Mouse (Mus musculus): Measurements from ENCODE around the gene Micu1.

Gene Micu1

DNA sequence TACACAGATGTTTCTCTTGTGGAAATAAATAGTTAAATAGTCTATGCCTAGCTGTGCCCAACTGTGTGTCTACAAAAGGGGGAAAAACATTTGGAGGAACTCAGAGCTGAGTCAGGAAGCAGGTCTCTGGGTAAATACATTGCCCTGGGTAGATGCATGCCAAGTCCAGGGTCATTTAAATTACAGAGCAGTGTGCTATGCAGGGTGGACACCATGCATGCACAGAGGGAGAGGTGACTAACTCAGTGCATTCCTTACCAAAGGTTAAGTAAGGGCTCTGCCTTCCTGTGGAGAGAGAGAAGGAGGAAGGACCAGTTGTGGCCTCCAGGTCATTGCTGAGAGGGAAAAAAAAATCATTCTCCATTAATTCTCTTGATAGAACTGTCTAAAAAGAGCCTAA, 22.4 kb downstream of the Micu1 start:
- no peak for DNase-seq

DNA sequence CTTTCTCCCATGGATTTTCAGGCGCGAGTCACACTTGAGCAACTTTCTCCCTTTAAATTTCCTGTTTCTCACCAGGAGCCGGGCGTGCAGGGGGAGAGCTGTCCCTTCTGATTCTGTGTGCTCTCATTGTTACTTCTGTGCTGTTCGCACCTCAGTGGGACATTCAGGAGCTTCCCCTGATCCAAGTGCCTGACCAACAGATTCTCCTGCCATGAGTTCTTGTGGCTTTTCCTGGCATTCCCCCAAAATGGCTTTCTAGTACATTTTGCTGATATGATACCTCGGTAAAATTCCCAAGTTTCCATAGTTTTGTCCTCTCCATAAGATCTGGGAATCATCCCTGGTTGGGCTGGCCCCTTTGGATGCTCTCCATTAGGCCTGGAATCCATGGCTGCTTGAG, 25.0 kb downstream of the Micu1 start:
- no peak for DNase-seq

DNA sequence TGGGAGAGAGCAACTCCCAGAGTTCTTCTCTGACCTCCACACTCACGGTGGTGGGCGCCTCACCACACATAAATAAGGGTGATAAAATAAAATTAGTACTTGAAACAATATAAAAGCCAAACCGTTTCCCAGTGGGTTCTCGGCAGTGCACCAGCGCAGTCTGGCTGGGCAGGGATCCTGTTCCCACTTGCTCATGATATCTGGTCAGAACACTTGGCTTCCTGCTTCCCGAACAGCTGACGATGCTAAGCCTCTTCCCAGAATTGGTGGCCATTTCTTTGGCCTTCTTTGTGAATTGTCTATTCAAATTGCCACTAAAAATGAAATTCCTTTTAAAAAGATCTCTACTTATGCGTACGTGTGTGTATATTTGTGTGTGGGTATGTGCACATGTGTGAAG, 27.0 kb downstream of the Micu1 start:
- no peak for DNase-seq

DNA sequence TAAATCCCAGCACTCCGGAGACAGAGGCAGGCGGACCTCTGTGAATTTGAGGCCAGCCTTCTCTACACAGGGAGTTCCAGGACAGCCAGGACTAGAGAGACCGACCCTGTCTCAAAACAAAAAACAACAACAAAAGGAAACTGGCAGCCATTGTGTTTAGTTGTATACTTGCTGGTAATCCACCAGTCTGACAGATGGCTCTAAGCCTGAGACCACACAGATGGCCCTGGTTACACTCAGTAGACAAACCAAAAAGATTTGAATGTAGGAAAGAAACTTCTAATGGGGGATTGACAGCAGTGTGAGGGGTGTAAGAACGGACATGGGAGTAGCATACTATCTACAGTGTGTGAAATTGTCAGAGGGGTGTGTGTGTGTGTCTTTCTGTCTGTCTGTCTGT, 27.6 kb downstream of the Micu1 start:
- no peak for DNase-seq

DNA sequence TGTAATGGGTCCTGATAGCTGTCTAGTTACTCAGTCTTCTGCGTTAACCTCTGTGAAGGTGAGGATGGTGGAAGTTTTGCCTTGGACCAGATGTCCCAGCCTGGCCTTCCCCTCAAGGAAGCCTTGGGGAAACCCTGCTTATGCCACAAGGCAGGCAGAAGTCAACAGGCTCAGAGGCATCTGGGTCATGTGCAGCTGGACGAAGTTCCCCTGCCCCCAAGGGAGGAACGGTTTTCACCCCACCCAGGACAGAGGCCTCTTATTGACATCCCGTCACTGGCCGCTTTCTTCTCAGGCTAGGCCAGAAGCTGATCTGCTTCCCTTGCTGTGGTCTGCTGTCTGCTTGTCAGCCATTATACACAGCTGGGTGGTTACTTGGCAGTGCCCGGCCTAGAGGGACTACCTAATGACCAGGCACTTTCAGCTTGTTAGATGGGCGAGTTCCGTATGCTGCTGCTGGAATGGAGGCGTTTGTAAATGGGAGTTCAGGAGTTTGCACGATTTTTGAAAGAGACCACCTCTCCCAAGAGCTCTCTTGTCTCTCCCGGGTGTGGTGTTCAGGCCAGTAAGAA, 33.8 kb downstream of the Micu1 start:
- DNase-seq = no peak

DNA sequence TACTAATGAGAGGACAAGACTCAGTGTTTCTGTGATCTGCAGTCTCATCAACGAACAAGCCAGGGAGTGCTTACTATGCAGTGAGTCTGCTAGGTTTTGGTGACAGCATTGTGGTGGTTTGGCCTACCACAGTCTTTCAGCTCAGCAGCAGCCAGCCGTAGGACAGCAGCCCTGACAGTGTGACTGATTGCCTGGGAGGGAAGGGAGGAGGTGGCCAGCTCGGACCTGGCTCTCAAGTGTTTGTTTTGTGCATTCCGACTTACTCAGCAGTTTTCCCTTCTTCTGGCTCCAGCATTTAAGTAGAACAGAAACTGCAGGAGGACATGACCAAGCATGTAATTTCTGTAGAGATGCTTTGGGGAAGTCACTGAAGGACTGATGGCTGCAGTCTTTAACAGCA, 39.2 kb downstream of the Micu1 start:
- DNase-seq = no peak

DNA sequence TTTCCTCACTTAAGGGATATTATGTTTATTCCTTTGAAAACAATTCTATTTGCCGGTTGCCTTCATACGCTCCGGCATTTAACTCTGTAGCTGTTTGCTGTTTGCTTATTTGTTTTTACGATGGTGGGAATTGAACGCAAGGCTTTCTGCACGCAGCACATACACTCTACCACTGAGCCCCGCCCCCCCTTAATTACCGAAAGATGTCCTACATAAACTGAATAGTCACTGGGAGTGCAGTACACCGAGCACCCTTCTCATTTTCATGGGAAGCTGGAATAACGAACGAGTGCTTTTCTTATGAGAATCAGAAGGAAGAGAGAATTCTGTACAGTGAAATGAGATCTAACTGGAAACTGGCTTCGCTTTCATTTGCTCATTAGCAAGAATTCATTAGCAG, 41.1 kb downstream of the Micu1 start:
- no peak for DNase-seq

DNA sequence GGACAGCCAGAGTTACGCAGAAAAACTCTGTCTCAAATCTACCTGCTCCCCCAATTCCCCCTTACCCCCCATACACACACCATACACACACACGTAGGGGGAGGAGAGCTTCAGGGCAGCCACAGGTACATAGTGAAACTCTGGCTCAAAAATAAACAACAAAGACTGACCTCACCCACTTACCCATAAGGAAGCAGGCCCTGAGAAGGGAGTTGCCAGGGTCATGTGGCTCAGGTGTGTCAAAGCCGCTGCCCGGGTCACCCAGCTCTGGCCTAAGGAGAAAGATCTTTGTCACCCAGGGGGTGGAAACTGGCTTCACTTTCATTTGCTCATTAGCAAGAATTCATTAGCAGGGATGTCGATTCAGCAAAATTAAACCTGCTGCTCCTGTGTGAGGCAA, 41.7 kb downstream of the Micu1 start:
- DNase-seq = no peak

DNA sequence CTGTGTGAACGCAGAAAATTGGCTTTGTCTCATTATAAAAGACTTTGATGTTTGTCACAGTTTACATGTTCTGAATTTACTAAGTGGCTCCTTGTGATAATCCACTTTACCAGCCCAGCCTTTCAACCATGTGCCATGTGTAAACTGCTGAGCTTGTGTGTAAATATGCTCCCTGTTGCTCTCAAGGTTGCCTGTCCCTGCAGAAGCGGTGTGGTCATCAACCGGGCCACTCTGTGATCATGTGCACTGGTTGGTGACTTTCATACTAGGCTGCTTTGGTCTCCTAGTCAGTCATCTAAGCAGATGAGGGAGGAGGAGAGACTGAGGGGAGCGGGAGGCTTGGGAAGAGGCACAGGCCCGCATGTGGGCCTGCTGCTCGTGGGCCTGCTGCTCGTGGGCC, 45.1 kb downstream of the Micu1 start:
- DNase-seq = no peak

DNA sequence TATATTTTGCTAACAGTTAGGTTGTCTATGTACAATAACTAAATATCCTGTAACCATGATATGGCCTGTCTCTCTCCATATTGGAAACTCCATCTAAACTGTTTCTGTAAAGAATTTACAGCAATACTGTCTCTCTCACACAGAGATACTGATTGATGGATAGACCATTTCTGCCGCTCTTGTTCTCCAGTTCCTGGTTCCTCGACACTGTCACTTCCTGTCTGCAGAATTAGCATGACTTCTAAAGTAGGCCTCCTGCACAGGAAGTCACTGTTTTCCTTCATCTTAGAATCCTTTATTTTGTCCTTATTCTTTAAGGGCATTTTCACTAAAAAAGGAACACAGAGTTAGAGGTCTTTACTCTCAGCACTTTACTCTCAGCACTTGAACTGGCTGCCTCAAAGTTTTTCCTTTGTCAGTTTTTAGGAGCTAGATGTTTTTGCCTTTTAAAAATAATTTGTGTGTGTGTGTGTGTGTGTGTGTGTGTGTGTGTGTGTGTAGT, 46.5 kb downstream of the Micu1 start:
- DNase-seq = no peak

DNA sequence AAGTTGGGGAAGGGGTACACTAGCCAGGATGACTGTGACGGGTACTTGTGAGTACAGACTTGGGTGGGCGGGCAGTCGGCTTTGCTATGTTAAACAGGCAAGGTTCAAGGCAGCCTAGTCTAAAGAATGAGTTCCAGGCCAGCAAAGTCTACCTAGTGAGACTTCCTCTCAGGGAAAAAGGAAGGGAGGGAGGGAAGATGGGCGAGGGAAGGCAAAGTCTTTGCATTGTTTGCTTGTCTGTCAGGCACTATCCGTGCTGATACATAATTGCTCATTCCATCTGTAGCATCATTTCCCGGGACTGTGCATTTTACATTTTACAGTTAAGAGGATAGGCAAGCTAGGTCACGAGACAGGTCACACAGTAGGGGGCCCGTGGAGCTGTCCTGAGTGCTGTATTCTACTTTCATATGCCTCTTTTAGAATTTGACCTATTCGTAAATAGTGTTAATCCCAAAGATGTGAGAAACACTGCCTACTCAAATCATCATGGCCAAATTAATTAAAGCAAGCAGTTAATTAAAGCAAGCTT, 51.3 kb downstream of the Micu1 start:
- no peak for DNase-seq

DNA sequence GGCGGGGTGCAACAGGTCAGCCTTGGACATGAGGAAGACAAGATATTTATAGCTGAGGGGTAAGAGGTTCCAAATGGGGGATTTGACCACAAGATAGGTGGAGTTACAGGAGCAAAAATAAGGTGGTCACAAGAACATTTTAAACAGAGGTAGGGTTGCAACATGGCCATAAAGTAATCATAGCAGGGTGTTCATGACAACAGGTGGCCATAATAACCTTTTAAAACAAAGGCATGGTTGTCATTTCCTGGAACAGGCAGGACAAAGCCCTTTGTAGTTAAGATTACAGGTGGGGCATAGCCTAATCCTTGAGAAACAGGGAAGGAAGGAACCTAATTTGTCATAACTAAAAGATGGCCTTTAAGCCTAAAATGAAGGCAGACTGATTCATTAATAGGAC, 51.8 kb downstream of the Micu1 start:
- no peak for DNase-seq

DNA sequence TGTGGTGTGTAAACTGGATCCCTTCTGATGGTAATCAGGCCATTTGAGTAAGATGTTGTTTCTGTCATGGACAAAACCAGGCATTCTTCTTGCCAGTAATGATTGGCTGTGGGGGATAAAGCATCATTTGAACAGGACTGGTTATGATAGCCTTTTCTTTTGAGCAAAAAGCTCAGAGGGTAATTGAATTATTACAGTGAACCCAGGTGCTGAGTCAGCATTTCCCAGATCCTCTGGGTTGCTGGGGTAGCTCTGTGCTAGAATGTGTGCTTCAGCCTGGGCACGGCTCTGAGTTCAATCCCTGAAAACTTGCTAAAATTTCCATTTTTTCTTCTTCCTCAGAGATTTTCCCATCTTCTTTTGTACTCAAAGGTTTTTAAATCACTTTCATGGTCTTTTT, 52.6 kb downstream of the Micu1 start:
- DNase-seq = no peak

DNA sequence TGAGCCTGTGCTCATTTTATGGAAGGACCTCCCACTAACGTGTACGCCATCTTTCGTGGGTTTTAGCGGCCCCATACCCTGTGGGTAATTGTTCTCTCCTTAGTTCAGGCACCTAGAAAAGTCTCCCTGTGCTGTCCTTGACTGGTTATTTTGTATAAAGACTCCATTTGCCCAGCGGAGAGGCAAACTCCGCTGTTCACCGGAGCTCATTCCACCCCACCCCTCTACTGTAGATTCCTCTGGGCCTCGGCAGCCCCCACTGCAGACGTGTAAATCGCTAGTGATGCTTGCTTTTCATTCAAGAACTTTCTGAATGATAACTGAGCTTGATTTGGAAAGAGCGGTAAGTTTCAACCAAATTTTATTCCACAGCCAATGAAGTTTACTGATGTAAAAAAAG, 53.4 kb downstream of the Micu1 start:
- no peak for DNase-seq

DNA sequence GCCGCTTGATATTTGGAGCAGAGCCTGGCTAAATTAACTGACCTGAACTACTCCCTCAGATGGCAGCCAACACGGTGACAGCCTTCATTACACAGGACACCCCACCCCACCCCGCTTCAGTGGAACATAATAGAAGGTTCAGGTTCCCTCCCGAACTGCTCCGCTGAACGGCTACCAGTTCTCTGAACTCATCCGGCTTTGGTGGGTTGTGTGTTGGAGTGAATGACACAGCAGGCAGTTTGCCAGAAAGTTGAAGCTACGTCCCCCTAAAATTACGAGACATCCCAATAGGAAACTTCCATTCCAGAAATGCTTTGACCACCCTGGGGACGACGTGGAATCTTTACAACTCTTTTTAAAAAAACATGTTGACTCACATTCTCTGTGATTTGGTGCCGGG, 53.8 kb downstream of the Micu1 start:
- DNase-seq = no peak

DNA sequence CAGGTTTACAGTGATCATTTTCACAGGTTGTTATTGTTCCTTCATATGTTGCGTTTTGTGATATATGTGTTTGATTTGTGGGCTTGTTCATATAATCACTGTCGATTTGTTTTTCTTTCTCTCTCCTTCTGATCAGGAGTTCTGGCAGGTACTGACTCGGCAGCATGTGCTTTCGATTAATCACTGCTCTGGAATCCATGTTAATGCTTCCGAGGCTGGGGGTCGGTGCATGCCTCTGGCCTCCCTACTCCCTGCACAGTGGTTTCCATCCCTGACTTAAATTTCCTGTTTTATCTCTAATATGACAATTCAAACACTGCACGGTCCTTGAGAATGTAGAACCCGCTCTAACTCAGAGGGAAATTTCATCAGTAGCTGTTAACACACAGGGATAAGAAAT, 54.3 kb downstream of the Micu1 start:
- no peak for DNase-seq

DNA sequence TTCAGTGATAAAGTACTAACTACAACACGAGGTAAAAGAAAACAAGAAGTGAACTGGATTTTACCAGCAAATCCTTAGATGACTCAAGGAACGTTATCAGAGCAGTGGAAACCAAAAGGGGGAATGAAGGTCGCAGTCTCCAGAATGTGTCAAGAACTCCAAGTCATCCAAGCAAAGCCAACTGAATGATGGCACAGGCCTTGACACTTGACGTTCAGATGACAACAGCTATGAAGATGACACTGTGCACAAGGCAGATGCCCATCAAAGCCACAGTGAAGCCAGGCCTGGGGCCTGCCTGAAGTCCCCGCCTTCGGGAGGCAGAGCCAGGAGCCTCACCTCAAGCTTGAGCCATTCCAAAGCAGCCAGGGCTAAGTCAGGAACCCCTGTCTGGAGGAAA, 62.5 kb downstream of the Micu1 start:
- DNase-seq = no peak

DNA sequence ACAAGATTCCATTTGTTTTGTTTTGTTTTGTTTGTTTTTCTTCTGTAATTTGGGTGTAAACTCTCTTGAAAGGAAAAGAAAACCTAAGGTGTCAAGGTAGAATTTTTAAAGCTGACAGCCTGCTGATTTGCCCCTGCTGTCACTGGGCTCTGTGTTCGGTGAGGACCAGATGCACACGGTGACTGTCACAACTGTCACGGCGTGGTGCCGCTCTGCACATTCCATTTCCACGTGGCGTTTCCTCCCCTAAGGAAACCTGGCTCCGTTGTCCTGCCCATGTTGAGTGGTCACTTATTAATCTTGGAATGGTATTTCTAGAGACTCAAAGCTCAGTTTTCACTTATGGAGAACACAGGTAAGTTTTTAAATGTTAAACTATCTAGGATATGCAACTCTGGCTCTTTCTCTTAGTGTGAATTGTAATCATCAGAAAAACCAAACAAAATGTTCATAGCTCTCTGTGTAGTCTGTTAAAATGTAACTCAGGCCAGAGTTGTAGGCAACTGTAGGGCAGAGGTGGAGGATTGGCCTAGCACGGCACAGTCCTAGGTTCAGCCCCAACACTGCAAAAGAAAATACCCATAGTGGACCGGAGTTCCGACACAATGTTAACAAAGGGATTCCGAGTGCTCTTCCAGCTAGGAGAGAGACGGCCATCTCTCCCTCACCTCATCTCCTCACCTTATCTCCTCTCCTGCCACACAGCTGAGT, 66.2 kb downstream of the Micu1 start:
- no peak for DNase-seq

DNA sequence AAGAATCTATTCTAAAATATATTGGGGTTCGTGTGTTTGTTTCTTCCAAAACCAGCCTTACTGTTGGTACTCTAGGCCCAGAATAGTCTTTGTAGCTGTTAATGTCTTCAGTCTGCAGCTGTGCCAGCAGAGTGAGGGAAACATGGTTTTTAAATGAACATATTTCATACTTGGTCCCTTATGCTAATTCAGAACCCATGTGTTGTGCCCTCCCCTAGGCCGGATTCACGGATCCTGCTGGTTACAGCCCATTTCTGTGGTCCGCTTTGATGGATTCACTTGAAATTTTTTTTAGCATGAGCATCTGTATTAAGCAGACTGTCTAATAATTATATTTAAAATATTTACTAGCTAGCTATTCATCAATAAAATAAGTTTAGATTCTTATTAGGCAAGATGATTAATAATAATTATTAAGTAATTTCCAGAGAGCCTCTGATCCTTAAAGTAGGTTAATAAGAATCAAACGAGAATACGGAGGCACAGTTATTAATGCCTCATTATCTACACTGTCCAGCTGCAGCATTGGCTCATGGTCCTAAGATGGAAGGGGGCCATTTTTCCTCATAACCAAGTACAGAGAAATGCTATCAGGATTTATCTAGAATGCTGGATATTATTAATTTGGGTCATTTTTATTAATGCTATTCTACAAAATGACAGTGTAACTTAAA, 69.2 kb downstream of the Micu1 start:
- DNase-seq = no peak

DNA sequence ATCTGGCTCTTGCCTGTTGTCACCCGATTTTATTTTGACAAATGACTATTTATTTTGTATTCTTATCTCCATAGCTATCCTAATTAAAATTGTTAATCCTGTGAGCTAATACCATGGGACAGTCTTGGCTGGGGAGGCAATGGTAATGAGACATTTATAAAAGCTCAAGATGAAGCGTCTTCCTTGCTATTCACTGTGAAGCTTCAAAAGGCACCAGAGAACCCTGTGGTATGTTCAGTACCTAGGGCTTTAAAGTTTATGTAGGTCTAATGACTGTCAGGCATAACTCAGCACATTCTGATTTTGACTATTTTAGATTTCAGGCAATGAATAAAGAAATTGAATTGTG, 69.7 kb downstream of the Micu1 start:
- DNase-seq = no peak

DNA sequence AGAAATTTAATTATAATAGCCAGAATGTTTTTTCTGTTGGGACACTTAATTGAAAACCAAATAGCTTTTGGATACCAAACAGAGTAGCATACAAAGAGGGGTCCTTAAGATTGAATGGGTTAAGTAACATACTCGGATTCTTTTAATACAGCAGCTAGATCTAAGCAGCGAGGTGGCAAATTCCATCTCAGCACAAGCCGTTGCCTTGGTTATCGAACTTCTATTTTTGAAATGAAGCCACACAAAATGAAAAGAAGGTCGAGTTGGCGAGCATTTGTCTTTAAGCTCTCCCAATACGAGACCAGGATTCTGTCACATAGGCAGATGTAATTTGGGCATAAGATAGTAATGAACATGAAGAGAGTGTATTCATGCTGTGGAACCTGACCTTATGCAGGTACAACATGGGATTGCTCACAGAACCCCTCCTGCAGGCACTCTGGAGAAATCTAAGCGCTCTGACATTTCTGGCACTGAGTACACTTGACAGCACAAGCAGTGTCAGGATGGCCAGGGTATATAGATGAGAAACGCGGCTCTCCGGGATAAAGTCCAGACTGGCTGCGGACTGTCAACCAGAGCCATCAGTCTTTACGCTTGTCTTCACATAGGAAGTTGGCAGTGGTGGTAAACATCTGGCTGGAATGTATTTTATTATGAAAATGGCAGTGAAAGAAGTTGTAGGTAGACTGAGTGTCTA, 71.3 kb downstream of the Micu1 start:
- DNase-seq = no peak

DNA sequence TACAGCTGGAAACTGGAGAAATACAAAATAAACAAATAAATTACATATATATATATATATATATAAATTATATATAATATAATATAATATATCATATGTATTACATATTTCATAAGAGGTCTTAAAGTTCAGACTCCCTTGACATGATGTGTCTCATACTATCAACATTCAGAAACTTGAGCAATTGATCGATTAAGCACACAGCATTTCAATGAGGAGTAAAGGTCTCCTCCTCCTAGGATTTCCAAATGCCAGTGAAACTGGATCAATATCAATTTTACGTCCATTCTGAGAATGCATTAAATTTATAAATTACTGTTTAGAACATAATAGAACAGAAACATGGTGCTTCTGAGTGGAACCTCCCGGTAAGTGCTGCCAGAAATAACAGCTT, 71.9 kb downstream of the Micu1 start:
- DNase-seq = no peak

DNA sequence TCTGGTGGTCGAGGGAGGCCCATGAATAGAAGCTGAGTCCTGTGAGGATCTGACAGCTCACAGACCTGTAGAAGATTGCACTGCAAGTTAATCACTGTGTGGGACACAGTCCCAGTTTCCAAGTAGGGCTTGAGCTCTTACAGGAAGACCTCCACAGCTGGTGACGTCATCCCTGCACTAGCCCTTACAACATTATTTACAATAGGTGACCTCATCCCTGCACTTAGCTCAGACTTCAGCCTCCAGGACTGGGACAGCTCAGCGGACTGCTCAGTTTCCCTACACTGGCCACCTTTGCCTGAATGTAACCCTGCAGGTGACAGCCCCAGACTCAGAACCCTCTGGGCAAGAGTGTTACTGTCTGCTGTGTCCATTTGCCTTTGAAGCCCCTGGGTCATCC, 75.0 kb downstream of the Micu1 start:
- no peak for DNase-seq

All from right cerebral cortex, postnatal 25 days (tissue).